Mouse (Mus musculus) kidney, adult 2 months (tissue): ENCODE measurements at regions not wholly inside any gene's neighbourhood (a gene's known extent, or its start where the extent isn't known, plus 50 kb on each side); places are given as distances from the start of the nearest gene placed in this dataset.

Experiments
- CTCF ChIP-seq: fragments of 200-500 bp; conservative IDR thresholded peaks from 2 replicates; pipeline ENCODE4 v1.5.1; 2011; ENCODE audit warnings: low read depth, mild to moderate bottlenecking, control low read depth, low read length, moderate library complexity, mixed read lengths; ENCODE audit not compliant: insufficient read depth, insufficient read length
- POLR2A ChIP-seq: fragments of 200-500 bp; IDR thresholded peaks from one replicate; pipeline ENCODE4 v1.6.1; 2011; ENCODE audit warnings: low read depth, low read length, control low read depth

DNA sequence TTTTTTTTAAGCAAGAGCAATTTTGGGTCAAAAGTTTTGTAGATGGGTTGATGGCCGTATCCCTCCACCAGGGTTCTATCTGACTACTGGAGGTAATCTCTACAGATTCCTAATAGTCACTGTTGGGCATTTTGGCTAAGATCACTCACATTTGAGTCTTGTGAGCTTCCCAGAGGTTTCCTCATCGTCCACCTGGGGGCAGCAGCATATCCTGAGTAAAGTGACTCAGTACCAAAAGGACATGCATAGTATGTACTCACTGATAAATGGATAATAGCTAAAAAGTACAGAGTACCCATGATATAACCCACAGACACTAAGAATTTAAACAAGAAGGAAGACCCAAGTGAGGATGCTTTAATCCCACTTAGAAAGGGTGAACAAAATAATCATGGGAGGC lies 1390.0 kb downstream of the Amy2a5 start:
- peak; percentile 31 for TF ChIP-seq CTCF
- TF ChIP-seq POLR2A, result no peak
